Mouse (Mus musculus): ENCODE data around the gene Fbll1. TPM values are rescaled to one million over a fixed set of nuclear protein-coding genes. Genes with fewer than 3 reads are reported as not detected.

Fbll1 gene
- polyA plus RNA-seq, 1 experiment from 2014 or later, result not detected

- no peak overlapping the region for H3K4me3 ChIP-seq (ENCODE audit: low read depth, low read length)
- ATAC-seq (ENCODE audit: insufficient read depth), result no peak
- no peaks in the 10 kb centered on the region; the same call in 1 of the 2 replicates for H3K4me1 ChIP-seq (ENCODE audit: insufficient read depth)
- H3K27me3 ChIP-seq (ENCODE audit: insufficient read depth, low read length), result no peaks in the 10 kb centered on the region
- 91% methylated on average over 4 of the region's 4 CpGs for WGBS
- DNase-seq, result no peak
- H3K36me3 ChIP-seq (ENCODE audit: insufficient read depth), result no peaks in the 10 kb centered on the region
- H3K9ac ChIP-seq, result no peak overlapping the region
- TF ChIP-seq CTCF (IDR thresholded peaks at IDR 0.05; ENCODE audit: low read depth), result no peak
- no peaks in the 10 kb centered on the region for H3K9me3 ChIP-seq (ENCODE audit: low read depth, low read length)
- no peak overlapping the region for H3K27ac ChIP-seq (ENCODE audit: low read depth)
- H3K4me2 ChIP-seq, result no peak overlapping the region
These were observed 43.7 kb downstream of the Fbll1 start for GRCm38 (mm10) chr11:35754906-35755418.

GRCm38 (mm10) chr11:35750578-35750977, 48.1 kb downstream of the Fbll1 start:
- no peak overlapping the region for H3K4me3 ChIP-seq (ENCODE audit: low read depth, low read length)
- no peaks in the 10 kb centered on the region for H3K27me3 ChIP-seq (ENCODE audit: insufficient read depth, low read length)
- no peak overlapping the region for H3K4me2 ChIP-seq
- H3K4me1 ChIP-seq (ENCODE audit: insufficient read depth), result no peaks in the 10 kb centered on the region; the same call in 1 of the 2 replicates
- no peak for ATAC-seq (ENCODE audit: insufficient read depth)
- H3K9ac ChIP-seq, result no peak overlapping the region
- no peaks in the 10 kb centered on the region for H3K36me3 ChIP-seq (ENCODE audit: insufficient read depth)
- 65% methylated on average over 8 of the region's 8 CpGs for WGBS
- H3K9me3 ChIP-seq (ENCODE audit: low read depth, low read length), result no peaks in the 10 kb centered on the region
- peak; percentile 15 for DNase-seq
- no peak for TF ChIP-seq CTCF (IDR thresholded peaks at IDR 0.05; ENCODE audit: low read depth)
- H3K27ac ChIP-seq (ENCODE audit: low read depth), result no peak overlapping the region

MicroRNAs within 50 kb of the gene (microRNA counts, 519-probe panel; counts per million panel counts)
- 4,113 counts per million, percentile 85 among the panel's probes with 10 or more counts for microRNA mmu-miR-103

Small RNA genes lying within 50 kb of the gene (microRNA-seq; reads per million reads assigned to microRNA genes)
- 6.4 reads per million, percentile 21 among the genes with 10 or more reads in this experiment for gene Mir103-1 (ENCODE audit: borderline number of aligned reads)

Other genes starting within 250 kb of the Fbll1 start
- 21.8 and 22.5 TPM in 2 replicates for gene Pank3, start 29.4 kb downstream of the Fbll1 start, polyA plus RNA-seq (2014; fragmentation: Nextera tagmentation; extraction: Ambion mirVana)
- gene Rars, start 35.6 kb upstream of the Fbll1 start, polyA plus RNA-seq (2014; fragmentation: Nextera tagmentation; extraction: Ambion mirVana), result 91.0 and 95.8 TPM in 2 replicates
- gene Wwc1, start 181.6 kb upstream of the Fbll1 start, polyA plus RNA-seq (2014; fragmentation: Nextera tagmentation; extraction: Ambion mirVana), result 17.0 and 17.4 TPM in 2 replicates

Measured in lung, embryonic 14.5 days (tissue).